Mouse (Mus musculus): ENCODE measurements around the gene Nr4a1. TPM values are rescaled to one million over a fixed set of nuclear protein-coding genes. Genes with fewer than 3 reads are reported as not detected.

The Nr4a1 gene
- polyA plus RNA-seq, 1 experiment from 2014 or later, result 0.67 TPM

Other genes with a start within 250 kb of the Nr4a1 start
- gene Gm47841, start 206.9 kb upstream of the Nr4a1 start, polyA plus RNA-seq (2015; fragmentation: Nextera tagmentation; extraction: Ambion mirVana), result not detected in 2 replicates
- gene Fignl2, start 175.7 kb upstream of the Nr4a1 start, polyA plus RNA-seq (2015; fragmentation: Nextera tagmentation; extraction: Ambion mirVana), result 0.07 TPM in 2 replicates
- gene Ankrd33, start 138.5 kb upstream of the Nr4a1 start, polyA plus RNA-seq (2015; fragmentation: Nextera tagmentation; extraction: Ambion mirVana), result not detected in 2 replicates
- 2.3 and 3.2 TPM in 2 replicates for gene Acvrl1, start 125.7 kb upstream of the Nr4a1 start, polyA plus RNA-seq (2015; fragmentation: Nextera tagmentation; extraction: Ambion mirVana)
- 2.0 and 2.1 TPM in 2 replicates for gene Acvr1b, start 80.2 kb upstream of the Nr4a1 start, polyA plus RNA-seq (2015; fragmentation: Nextera tagmentation; extraction: Ambion mirVana)
- gene Grasp, start 30.1 kb upstream of the Nr4a1 start, polyA plus RNA-seq (2015; fragmentation: Nextera tagmentation; extraction: Ambion mirVana), result 0.36 and 0.54 TPM in 2 replicates
- gene Atg101, start 30.0 kb downstream of the Nr4a1 start, polyA plus RNA-seq (2015; fragmentation: Nextera tagmentation; extraction: Ambion mirVana), result 25.0 and 26.1 TPM in 2 replicates
- 0.72 and 0.81 TPM in 2 replicates for gene 6030408B16Rik, start 38.9 kb downstream of the Nr4a1 start, polyA plus RNA-seq (2015; fragmentation: Nextera tagmentation; extraction: Ambion mirVana)
- 0.32 and 0.52 TPM in 2 replicates for gene Krt80, start 115.9 kb downstream of the Nr4a1 start, polyA plus RNA-seq (2015; fragmentation: Nextera tagmentation; extraction: Ambion mirVana)
- 2.4 and 3.4 TPM in 2 replicates for gene Krt7, start 156.8 kb downstream of the Nr4a1 start, polyA plus RNA-seq (2015; fragmentation: Nextera tagmentation; extraction: Ambion mirVana)
- not detected in 2 replicates for gene Krt87, start 184.5 kb downstream of the Nr4a1 start, polyA plus RNA-seq (2015; fragmentation: Nextera tagmentation; extraction: Ambion mirVana)
- gene Krt88, start 193.5 kb downstream of the Nr4a1 start, polyA plus RNA-seq (2015; fragmentation: Nextera tagmentation; extraction: Ambion mirVana), result not detected in 2 replicates
- not detected in 2 replicates for gene Krt81, start 209.5 kb downstream of the Nr4a1 start, polyA plus RNA-seq (2015; fragmentation: Nextera tagmentation; extraction: Ambion mirVana)
- gene Krt86, start 219.2 kb downstream of the Nr4a1 start, polyA plus RNA-seq (2015; fragmentation: Nextera tagmentation; extraction: Ambion mirVana), result not detected in 2 replicates
- 0.26 and 0.57 TPM in 2 replicates for gene Krt83, start 237.2 kb downstream of the Nr4a1 start, polyA plus RNA-seq (2015; fragmentation: Nextera tagmentation; extraction: Ambion mirVana)

Measured in liver, embryonic 16.5 days (tissue).